Mouse (Mus musculus) bone marrow, adult 2 months (tissue): Measurements from ENCODE around the gene Telo2.

Experiments
- CTCF ChIP-seq: fragments of 200-500 bp; IDR thresholded peaks from 2 replicates; pipeline ENCODE4 v1.5.1; 2011; ENCODE audit warnings: low read length, control low read depth; ENCODE audit not compliant: control insufficient read depth, insufficient read depth
- POLR2A ChIP-seq: fragments of 200-500 bp; IDR thresholded peaks from 2 replicates; pipeline ENCODE4 v1.6.1; 2011; ENCODE audit warnings: low read depth, mild to moderate bottlenecking, control low read depth, low read length, borderline replicate concordance; ENCODE audit not compliant: control insufficient read depth

DNA sequence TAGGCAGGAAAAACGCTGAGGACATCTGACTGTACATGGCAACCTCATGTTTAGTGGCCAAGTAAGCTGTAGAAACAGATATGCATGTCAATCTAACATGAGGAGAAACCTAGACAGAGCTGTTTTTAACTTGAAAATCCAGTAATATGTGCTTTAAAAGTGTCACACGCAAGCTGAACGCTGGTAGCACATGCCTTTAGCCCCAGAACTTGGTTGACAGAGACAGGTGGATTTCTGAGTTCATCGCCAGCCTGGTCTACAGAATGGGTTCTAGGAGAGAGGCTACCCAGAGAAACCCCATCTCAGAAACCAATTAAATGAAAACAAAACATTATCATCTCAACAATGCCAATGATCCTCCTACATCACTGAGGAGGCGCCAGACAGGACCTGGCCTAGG is 4.5 kb downstream of the Telo2 start:
- TF ChIP-seq CTCF (no peak), POLR2A (no peak)
